Mouse (Mus musculus) liver, adult 2 months (tissue): ENCODE results near the gene Ulk3.
A peak's percentile ranks its signal among the peaks of the same experiment; 100 is the strongest.

Experiments used
- CTCF ChIP-seq: fragments of 200-500 bp; IDR thresholded peaks from 2 replicates; pipeline ENCODE4 v1.5.1; 2011; ENCODE audit warnings: low read depth, low read length, control low read depth
- POLR2A ChIP-seq: fragments of 200-500 bp; IDR thresholded peaks from 2 replicates; pipeline ENCODE4 v1.6.1; 2011; ENCODE audit warnings: low read length, control low read depth; ENCODE audit not compliant: insufficient read depth; ENCODE audit errors: extremely low read depth

DNA sequence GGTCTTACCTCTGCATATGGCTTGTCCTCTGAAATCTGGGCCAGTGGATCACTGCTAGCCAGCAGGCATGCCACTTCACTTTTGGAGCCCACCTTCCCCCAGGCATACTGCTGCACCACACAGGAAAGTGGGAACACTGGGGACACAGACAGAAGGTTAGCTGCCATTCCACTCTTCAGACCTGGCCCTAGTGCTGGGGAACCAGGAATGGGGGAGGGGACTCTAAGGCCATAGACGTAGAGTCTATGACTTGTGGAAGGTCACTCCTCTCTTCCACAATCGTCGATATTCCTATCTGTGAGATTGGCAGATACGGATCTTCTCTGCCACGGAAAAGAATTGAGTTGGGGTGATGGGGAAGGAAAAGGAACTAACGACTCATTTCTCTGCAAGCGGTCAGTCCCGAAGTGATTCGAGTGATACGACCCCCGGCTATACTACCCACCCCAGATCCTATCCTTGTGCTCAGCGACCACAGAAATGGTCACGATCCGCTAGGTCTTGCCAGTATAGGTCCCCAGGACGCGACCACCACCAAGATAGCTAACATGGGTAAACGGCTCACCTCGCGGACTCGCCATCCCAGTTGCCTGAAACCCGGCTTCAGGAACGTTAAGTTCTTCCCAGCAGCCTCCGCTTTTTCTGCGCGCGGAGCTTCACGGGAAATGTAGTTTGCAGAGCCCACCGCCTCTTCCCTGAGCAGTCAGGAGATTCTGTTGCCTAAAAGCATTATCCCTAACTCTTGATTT, 36.9 kb upstream of the Ulk3 start, which contains the start of gene Mpi:
- TF ChIP-seq CTCF (no peak), POLR2A (0 out of 2 replicates have a peak, but pooled peaks have one; percentile 23)
